Mouse (Mus musculus) heart, adult 9 months (tissue): ENCODE measurements around the gene Ide.

ENCODE experiments used
- DNase-seq, 2 experiments: peaks; one replicate each; pipeline ENCODE4 v3.0.0; 2022; ENCODE audit warnings: low spot score in 2 of 2

Gene Ide

DNA sequence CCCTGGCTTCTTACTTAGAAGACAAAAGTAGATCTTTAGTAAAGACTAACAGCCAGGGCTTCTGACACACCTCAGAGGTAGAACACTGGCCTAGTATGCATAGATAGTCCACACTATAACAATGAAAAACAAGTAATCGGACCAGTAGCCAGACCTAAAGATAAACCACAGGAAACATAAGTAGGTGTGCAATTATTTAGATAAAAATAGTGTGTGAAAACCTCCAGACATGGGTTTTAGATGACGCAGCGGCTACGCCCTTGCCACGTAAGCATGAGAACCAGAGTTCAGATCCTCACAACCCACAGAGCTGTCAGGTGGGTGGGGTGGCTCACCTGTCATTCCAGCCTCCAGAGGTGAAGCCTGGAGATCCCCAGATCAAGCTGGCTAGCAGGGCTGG is 4.3 kb downstream of the Ide start:
- DNase-seq = no peak

DNA sequence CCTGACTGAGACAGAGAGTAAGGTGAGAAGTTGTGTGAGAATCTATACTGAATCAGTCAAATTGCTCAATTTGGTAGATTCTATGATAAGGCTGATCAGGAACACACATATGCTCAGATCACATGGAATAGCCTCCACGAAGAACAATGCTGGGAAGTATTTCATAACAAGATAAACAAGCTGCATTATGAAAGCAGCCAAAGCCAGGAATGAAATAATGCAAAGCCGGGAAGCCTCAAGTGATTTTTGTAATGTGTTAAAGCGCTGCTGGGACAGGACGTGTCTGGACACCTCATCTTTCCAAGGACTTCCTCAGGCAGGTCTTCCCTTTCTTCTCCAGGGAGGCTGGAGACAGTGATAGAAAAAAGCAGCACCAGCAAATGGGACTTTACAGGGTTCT is 4.9 kb downstream of the Ide start:
- DNase-seq = no peak

DNA sequence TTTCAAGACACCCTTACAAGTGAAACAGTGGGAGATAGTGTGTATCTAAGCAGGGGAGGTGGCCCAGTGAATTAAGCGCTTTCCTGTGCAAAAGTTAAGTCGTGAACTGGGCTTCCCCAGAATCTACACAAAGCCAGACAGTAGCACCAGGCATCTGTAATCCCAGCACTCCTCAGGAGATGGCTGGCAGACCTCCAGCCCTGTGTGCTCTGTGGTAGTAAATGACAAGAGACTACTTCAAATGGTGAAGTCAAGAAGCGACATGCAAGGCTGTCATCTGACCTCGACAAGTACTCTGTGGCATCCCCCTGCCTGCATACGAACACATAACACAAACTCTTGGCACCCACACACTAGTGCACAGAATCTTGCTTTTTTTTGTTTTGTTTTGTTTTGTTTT is 10.4 kb downstream of the Ide start:
- DNase-seq = no peak

DNA sequence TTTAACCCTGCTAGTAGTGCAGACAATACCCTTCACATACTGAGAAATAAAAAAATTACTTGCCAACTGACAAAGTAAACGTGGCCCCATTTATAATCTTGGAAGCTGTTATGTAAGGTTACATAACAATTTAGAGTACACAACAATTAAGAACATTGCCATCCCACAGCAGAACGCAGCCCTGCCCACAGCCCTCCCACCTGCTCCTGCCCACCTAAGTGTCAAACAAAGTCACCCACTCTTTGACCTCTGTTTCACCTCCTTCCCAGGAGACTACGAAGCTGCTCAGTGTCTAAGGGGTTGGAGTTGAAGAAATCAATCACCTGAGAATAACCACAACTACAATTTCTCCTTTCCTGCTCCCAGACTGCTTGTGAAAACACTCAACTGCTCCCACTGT is 14.1 kb downstream of the Ide start:
- no peak for DNase-seq

DNA sequence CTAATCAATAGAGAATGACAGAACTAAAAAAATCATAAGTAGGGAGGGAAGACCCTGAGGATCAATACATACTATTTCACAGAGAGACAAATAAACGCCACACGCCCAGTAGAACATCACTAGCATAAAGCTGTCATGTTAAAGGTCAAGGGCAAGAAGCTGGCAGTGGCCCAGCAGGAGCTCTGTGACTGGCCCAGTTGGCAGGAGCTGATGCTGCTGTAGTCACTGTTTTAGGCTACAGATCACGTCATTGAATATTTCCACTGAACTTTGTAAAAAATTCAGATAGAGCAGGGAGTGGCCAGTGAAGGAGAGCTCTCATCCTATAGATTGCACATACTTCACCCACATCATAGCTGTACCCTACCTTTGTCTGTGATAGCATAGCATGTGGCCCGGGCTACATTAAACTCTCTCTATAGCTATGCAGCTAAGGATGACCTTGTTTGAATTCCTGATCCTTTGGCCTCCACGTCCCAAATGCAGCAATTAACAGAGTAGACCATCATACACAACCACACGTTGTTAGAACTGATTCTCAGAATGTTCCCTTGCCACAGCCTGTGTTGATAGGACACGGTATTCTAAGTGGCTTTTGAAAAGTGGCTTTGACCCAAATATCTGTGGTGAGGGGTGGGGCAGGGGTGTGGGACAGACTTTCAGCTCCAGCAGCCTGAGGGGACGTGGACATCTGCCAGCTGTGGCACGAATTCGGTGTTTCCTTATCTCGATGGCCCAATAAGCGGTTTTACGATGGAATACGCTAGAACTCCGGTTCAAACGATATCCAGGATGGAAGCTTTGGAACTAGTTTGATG is 16.6 kb downstream of the Ide start:
- DNase-seq = peak in 1 of 2 experiments; percentile 12

DNA sequence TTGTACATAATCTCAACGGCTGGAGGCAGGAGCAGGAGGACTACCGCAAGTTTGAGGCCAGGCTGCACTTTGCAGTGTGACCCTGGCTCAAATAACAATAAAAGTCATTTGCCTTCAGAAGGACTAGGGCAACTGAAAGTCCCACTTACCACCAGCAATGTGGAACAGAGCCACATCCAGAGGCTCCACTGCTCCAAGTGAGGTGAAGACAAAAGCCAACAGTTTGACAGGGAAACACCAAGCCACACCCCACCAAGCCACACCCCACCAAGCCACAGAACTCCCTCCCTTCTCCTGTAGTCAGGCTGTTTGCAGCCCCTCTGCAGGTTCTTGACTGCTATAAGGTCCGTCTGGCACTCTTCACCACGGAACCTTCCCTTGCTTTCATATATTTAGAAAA is 20.3 kb downstream of the Ide start:
- peak; percentile 15 to 25 for DNase-seq

DNA sequence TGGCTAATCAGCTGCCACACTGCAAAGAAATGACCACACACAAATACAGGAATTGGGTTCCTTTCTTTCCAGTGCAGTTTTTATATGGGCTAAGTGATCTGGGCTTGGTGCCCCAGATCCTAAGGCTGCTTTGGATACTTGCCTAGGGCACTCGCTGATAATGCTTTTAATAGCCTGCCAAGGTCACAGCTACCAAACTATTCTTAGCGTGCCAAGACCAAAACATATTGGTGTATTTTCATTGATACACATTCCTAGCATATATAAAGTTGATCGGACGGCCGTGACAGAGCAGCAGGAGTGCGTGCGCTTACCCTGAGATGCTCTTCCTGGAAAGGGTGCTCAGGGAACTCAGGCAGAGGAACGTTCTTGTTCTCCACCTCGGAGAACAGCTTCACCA is 22.6 kb downstream of the Ide start:
- DNase-seq = peak; percentile 54 to 70

DNA sequence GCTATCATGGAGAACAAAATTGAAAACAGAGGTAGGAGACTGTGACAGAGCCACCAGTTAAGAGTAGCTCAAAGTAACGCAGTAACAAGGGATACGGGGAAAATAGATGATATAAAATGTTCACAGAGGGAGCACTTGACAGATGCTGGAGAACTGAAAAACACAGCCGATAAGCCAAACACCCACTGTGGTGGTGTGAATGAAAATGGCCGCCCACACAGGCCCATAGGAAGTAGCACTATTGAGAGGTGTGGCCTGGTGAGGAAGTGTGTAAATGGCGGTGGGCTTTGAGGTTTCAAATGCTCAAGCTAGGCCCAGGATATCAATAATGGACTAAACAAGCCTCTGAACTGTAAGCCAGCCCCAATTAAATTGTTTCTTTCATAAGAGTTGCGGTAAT is 26.2 kb downstream of the Ide start:
- DNase-seq = no peak

DNA sequence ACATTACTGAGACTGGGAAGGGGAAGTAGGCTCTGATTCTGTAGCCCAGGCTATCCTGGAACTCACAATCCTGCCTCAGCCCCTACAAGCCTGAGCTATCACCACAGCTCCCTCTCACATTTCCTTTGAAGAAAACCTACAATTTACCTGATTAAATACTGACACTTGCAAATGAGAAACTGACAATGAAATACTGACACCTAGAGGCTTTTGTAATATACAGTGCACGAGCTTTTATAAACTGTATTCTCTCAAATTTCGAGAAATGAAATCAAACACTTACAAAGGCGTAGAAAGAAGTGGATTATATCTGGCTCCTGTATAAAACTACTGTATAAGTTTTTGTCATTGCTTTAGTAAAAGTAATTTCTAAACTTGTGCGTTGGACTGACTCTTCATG is 27.5 kb downstream of the Ide start:
- no peak for DNase-seq

DNA sequence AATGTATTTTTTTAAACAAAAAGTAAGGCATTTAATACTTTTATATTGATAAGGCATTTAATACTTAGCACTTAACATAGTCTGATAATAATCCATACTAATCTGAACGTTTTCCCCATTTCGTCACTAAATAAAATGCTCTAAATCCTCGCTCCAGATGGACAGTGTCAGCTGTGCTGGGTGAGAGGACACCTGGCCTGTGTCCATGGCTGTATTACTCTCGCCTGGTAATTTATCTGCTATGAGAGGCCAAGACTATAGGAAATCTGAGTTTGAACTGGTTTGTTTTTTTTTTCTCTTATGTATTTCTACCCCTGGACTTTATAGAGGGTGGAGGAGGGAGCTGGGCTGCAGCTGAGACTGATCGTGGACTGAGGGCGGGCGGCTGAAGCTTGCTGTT is 28.7 kb downstream of the Ide start:
- no peak for DNase-seq

DNA sequence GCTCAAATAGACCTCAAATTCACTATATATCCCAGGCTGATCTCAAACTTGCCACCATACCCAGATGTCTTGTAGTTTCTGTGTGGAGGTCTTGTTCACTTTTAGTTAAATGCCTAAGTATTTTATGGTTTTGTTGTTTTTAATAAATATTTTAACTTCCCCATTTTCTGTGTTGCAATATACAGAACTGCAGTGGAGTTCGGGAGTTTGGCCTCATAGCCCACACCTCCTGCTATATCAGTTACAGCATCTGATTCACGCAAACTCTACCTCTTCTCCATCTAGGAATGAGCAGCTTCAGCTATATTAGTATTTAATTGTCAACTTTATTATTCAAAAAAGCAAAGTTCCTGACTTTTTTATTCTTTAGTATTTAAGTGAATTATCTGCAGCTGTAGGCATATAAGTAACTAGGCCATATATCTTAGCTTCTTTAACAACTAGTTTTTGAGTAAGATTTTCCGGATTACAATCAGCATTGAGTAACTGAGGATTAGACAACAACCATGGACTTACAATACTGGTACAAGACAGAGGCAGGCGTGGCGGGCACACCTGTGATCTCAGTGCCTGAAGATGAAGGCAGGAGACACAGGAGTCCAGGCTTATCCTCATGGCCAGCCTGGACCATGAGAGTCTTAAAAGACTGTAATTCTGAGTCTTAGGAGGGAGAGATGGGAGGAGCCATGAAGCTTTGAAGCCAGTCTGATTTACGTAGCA is 29.7 kb downstream of the Ide start:
- no peak for DNase-seq

DNA sequence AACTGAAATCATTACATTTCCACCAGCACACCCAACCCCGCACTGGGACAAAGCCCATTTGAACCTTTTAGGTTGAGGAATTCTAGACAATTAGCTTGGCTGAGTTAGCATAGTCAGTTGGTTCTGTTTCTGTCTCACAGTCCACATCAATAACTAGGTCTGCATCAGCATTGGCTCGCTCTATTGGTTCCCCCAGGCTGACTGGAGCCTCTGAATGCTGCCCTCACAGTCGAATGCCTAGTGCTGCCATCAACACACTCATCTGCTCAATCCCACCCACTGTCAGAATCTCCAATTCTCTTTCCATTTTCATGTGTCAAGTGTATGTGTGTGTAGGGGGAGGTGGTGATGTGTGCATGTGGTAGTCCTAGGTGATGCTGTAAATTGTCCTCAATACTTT is 31.5 kb downstream of the Ide start:
- no peak for DNase-seq

DNA sequence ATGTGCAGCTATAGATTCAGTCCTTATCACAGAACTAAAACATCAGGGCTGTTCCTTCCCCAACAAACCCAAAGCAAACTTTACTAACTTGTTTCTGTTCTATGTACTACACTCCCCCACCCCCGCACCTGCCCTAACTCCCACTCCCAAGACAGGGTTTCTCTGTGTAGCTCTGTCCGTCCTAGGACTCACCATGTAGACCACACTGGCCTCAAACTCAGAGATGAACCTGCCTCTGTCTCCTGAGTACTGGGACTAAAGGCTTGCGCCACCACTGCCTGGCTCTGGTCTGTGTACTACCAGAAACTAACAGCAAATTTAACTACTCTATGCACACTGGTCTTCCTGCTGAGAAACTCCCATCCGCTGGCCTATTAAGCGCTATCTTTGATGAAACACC is 32.8 kb downstream of the Ide start:
- DNase-seq = no peak

DNA sequence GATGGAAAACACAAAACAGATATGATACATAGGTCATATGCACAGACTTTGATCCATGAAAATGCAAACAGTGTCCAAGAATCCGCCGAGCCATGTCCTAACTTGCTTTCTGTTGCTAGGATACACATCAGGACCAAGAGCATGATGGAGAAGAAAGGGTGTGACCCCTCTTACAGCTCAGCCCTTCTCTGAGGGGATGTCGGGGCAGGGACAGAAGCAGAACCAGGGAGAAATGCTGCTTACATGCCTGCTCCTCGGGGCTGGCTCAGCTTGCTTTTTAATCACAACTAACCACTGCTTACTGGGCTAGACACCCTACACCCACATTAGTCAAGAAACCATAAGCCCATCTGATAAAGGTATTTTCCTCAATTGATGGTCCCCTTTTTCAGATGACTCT is 33.6 kb downstream of the Ide start:
- no peak for DNase-seq

DNA sequence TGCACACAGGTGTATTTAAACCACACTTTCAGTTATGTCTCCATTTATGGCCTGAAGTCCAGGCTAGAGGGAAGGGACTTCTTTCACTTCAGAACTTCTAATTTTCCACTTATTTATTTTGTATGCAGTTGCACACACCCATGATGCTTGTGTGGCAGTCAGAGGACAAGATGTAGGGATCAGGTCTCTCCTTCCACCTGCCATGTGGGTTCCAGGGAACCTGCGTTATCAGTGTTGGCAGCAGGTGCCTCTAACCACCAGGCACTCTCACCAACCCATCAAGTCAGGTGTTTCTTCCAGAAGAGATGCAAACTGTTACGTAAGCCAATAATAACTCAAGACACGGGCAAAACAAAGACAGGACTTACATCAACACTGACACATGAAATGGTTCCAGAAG is 35.9 kb downstream of the Ide start:
- no peak for DNase-seq

DNA sequence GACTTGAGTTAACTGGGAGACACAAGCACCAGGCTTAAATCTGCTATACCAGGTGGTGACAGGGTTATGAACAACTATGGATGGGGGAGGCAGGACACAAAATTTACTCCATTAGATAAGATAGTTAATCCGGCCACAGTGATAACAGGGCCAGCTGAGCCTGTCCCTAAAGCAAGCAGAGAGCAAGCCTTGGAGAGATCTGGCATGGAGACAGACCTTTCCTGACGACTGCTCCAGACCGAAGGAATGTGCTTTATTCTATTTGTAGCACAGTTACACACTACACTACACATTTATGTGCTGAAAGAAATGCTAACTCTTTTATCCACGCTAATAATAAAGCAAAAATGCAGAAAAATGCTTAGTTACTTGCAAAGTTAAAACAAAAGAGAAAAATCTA is 46.0 kb downstream of the Ide start:
- peak; percentile 36 to 44 for DNase-seq

DNA sequence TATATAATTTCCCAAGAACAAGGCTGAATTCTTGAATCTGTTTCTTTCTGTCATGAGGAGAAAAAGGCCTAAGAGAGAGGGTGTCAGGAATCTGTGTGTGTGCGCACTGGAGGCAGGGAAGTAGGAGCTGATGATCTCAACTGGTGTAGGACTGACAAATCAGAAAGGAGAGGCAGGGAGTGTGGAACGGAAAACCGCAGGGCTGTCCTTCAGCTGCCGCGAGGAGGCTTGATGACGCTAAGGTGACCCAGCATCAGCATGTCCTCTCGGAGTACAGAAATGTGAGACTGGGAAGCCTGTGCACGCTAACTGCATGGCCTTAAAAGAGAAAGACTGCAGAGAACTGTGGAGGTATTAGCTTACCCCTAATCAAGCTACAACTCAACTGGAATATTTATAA is 46.7 kb downstream of the Ide start:
- DNase-seq = no peak

DNA sequence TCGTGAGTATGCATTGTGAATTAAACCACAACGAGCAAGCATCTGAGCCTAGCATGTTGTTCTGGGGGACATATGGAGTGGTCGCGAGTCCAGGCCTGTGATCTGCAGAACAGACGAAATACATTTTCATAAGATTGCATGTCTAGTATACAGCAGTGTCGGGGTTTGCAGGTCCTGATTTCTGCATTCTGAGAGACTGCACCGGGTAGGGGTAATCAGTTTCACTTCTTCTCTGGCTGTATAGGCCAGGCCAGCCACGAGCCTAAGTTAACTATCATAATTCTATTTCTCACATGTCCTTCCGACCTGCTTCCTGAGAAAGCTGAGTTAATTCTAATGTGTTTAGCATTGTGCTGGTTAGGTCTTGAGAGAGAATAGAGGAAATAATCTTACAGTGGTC is 52.9 kb downstream of the Ide start:
- DNase-seq = no peak

DNA sequence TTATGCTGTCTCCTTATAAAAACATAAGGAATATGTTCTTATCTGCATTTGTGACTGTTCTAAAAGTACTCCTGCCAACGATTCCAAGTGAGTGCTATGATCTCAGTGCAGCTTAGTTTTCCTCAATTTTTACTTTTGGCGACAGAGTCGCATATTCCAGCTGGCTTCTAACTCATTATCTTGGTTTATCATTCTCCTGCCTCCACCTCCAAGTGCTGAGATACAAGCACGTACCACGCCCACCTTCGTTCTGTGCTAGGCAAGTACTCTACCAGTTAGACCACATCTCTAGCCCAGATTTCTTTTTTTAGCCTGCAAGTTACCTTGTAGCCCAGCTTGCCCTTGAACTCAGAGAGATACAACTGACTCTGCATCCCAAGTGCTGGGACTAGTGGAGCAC is 54.5 kb downstream of the Ide start:
- no peak for DNase-seq

DNA sequence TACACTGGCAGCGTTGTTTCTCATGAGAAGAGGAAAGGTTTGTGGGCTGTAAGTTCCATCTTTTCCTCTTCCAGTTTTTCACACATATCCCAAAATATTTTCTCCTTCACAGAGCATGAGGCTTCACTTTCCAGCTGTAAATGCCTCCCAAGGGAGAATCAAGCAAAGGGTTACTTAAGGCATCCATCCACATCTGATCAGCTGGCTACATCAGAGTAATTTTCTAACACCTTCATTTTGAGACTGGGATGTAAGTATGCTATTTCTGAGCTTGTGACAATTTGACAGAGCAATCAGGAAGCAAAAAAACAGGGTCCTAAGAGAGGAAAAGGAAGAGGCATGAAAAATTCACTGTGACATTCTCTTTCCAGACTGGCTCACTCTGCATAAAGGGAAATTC is 55.9 kb downstream of the Ide start:
- DNase-seq = no peak

DNA sequence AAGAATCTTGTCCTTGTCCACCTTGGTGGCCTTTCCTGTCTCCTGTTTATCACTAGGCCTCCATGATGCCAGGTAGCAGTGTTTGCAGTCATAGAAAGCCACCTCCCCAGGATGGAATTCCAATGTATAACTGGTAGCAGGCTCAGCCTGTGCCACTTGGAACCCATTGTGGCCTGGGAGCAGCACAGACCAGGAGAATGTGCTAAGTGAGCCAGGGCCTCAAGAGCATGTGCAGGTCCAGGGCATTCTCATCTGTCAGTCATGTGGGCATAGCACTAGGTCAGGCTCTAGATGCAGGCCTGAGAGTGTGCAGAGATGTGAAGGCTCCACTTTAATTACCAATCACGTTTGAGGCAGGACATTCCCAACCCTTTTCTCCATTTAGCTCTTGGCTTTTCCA is 58.5 kb downstream of the Ide start:
- DNase-seq = peak in 1 of 2 experiments; percentile 37

DNA sequence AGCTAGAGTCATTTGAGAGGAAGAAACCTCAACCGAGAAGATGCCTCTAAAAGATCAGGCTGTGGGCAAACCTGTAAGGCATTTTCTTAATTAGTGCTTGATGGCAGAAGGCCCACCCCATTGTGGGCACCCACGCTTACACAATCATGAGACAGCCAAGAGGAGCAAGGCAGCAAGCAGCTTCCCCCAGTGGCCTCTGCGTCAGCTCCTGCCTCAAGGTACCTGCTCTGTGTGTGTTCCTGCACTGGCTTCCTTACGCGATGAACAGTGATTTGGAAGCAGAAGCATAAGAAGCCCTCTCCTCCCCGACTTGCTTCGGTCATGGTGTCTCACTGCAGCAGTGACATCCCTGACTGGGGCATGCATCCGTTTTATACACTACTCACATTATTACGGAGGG is 62.1 kb downstream of the Ide start:
- no peak for DNase-seq

DNA sequence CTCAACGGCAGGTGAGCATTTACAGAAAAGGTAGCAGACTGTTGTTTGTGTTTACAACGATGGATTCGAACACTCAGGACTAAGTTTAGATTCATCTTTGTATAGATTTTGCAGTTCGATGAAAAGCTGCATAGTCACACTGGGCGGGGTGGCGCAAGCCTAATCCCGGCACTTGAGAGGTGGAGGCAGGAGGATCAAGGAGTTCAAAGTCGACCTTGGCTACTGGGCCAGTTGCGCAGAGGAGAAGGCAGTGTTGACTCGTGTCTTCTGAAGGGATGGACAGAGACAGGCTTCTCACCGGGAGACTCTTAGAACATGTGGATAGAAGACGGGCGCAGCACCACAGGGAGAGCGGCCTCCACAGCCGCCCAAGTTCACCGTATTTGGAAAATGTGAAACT is 68.5 kb downstream of the Ide start:
- no peak for DNase-seq
